Mouse (Mus musculus) lung, postnatal 36 days (tissue): ENCODE measurements at regions not wholly inside any gene's neighbourhood (a gene's known extent, or its start where the extent isn't known, plus 50 kb on each side); places are given as distances from the start of the nearest gene placed in this dataset.

Source experiments
- DNase-seq: peaks from one replicate; pipeline ENCODE4 v3.0.0; 2022; ENCODE audit warnings: mixed read lengths

DNA sequence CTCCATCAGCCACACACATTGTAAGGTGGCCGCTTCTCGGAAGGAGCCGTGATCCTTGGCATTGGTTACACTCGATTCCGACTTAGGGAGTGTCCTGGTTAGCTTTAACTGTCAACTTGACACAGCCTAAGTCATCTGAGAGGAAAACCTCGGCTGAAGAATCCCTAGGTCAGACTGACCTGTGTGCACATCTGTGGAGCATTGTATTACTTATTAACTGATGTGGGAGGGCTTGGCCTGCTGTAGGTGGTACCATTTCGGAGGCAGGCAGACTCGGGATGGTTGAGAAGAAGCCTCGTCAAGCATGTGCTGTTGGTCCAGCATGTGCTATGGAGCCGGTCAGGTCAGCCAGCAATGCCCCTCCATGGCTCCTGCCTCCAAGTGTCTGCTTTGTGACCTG, 211.0 kb downstream of the Gadd45g start:
- DNase-seq: no peak

DNA sequence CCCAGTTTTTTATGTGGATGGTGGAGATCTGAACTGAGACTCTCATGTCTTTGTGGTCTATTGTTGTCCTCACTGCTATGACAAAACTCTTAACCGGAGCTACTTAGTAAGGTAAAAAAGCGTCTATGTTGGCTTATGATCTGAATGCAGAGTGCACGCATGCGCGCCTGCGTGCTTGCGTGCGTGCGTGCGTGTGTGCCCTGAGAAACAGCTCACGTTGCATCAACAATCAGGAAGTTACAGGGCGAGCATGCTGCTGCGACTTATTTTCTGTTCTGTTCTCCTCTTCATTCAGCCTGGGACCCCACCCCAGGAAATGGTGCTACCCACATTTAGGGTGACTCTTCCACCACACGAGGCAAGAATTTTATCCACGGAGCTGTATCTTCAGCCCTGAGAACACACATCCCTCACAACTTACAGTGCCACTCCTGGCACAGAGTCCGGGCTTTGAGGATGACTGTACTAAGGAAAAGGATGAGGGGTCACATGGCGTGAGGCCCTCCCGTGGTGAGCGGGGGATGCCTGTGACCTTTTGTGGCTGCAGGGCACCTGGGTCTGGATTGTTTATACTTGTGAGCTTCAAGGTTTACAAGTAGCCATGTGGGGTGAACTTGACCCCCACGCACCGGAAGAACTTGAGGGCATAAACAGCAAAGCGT, 213.4 kb downstream of the Gadd45g start:
- no peak for DNase-seq

DNA sequence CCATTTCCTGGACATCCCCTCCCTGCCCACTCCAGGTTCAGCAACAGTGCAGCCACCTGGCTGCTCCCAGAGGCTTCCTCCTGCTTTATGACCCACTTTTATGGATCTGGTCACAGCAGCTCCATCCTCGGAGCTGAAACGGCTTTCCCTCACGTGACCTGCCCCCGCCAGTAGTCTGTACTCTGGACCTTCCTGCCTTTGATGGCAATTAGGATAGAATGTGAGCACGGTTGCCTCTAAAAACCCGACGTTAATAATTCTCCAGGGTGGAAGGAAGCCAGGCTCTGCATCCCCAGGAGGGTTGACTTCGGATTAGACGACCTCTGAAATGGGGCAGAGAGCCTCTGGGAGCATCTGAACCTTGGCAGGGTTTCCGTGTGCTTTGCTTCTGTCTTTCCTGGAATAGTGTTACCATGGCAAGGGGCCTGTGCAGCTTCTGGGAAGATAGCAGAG, 214.0 kb downstream of the Gadd45g start:
- no peak for DNase-seq

DNA sequence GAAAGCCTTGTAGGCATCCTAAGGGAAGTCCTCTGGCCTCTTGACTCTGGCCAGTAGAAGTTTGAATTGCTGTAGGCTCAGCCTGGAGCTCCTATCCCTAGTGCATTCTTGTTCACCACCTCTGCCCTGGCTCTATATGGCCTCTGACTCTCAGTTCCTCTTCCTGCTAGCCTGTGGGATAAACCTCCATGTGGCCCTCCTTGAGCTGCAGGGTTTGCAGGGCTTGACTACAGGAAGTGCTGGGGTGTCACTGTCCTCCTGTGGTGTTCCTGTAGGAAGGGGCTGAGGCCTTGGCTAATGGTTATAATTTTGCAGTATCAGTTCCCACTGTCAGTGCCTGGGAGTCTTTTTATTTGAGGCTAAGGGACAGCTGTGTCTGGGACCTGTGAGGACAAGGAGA, 215.0 kb downstream of the Gadd45g start:
- peak; percentile 43 for DNase-seq

DNA sequence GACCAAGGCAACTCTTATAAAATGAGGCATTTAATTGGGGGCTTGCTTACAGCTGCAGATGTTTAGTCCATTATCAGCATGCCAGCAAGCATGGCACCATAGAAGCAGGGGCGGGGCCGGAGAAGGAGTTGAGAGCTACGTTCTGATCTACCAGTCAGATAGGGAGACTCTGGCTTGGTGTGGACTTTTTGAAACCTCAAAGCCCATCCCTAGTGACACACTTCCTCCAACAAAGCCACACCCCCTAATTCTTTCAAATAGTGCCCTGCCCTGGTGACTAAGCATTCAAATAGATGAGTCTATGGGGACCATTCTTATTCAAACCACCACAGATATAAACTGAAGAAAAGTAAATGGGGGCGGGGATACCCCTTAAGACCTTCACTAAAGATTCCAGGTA, 215.4 kb downstream of the Gadd45g start:
- peak; percentile 58 for DNase-seq

DNA sequence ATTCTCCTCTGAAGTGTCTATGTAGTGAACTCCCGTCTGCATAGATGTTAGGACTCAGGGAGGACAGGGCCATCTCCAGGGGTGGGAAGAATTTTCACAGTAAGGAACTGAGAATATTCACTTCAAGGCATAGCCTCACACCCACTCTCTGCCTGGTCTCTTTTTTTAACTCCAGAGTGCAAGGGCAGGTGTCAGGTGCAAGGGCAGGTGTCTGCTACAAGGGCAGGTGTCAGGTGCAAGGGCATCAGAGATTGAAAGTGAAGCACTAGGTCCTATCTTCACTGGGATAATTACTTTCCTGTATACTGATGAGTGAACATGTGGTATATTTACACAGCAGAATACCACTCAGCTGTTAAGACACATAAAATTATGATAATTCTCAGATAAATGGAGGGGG, 216.1 kb downstream of the Gadd45g start:
- no peak for DNase-seq

DNA sequence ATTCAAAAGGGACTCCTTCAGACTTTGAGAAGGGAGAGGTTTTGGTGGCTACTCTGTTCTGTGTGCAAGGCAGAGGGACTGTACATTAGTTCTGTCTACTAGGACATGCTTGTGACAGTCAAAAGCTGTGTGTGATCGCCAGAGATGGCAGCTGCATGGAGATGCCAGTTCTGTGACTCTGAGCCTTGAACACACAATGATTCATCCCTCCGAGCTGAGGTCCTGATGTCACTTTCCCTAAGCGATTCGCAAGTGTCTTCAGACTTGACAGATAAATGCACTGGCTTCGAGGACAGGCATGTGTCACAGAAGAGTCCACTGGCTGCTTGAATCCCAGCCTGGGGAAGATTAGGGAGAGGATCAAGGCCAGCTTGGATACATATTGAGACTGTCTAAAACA, 218.8 kb downstream of the Gadd45g start:
- no peak for DNase-seq

DNA sequence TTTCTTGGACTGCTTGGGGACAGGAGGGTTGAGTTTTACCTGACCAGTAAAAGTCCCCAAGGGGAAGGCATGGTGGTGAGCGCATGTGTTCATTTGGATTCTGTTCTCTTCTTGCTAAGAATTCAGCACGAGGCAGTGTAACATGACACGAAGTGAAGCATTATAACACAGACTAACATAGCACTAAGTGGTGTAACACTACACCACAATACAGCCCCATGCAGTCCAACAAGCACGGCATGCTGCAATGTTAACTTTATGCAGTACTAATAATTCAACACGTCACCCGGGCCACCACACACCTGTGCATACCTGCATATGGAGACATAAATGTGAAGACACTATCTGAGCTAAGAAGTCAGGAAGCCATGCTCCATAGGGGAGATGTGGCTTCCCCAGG, 219.2 kb downstream of the Gadd45g start:
- DNase-seq: no peak

DNA sequence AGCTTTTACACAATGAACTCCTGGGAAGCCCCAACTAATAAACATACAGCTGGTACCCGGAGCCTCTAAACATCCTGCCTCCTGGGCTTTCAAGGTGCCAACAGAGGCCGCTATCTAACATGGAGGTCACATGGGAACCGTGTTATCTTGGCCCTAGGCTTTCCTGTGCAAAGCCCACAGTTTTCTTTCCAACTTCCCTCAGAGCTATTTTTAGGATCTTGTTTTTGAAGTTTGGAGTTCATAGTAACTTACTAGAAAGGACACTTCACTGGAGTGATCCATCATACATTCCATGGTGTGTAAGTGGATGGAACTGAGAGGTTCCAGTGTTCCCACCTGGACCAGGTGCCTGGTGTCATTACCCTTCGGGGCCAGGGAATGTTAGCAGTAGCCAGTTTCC, 220.6 kb downstream of the Gadd45g start:
- peak; percentile 46 for DNase-seq

DNA sequence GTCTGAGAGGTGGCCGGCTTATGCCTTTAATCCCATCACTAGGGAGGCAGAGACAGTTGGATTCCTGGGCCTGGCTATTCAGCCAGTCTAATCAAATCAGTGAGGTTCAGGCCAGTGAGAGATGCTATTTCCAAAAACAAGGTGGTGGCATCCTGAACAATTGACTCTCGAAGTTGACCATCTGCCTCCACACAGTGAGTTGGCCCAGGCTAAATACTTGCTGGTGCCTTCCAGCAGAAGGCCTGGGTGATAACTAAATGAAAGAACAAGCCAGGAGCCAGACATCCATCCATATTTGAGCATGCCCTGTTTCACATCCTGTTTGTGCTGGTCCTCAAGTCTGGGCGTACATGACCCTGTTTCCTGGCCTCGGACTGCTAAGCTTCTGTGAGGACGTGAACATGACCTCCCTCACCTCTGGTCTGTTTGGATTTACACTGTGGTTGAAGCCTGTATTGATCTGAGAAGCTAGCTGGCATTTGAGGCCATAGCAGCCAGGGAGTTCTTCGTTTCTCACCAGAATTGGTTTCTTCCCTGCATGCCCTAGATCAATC, 222.5 kb downstream of the Gadd45g start:
- peak; percentile 51 for DNase-seq

DNA sequence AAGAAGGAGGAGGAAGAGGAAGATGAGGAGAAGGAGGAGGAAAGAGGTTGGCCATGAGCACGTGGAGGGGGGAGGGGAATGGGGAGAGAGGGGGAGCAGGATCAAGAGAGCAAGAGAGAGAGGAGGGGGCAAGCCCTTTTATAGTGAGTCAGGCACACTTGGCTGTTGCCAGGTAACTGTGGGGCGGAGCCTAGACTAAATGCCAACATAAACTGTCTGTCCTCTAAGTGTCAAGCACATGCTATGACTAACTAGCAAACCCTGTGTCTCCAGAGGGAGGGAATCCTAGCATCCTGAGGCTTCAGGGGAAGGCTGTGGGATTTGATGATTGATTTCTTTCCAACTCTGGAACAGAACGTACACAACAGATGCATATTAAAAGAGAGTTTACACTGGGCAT, 223.2 kb downstream of the Gadd45g start:
- DNase-seq: peak; percentile 41

DNA sequence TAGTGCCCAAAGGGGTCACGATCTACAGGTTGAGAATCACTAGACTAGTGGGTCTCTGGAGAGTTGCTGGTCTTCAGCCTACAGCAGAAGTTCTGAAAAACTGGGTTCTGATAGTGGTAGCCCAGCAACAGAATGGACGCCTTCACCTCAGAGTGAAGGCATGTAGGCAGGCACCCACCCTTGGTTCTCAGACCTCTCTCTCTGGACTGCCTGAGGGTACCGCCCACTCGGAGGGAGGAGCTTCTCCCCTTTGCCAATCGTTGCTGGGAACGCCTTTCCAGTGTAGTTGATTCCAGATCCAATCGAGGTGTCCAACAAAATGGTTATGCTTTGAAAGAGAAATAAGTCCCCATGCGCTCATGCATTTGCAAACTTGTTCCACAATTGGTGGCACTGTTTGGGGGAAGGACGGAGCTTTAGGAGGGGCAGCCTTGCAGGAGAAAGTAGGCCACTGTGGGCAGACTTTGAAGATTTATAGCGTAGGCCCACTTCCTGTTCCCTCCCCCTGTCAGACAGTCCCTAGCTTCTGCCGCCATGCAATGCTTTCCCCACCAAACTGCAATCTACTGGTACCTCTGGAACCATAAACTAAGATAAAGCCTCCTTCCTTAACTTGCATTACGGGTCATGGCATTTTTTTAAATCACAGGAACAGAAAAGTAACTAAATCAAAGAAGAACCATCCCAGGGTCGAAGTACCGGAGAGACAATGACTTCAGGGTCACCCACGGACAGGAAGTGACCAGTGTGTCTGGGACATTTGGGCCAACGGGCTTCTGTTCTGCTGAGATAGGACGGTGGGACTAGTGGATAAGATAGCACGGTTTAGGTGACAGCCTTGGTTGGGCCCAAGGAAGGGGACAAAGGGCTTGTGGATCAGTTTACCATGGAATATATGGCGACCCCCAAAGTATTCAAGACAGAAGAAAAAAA, 224.5 kb downstream of the Gadd45g start:
- no peak for DNase-seq

DNA sequence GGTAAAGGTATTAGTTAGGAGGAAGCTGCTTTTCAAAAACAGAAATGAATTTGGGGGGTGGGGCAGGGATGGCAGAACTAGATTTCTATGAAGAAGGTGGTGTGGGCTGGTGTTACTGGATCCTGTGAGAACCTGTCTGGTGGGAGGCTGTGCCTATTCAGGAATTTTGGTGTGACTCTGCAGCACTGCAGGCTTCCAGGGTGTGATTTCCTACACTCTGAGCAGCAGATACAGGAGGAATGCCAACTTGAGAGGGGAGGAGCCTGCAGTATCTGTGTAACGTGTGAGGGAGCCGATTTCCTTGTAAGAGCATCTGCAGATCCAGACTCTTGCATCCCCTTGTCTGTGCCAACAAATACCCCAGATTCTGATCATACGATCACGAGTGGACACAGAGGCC, 231.1 kb downstream of the Gadd45g start:
- DNase-seq: no peak

DNA sequence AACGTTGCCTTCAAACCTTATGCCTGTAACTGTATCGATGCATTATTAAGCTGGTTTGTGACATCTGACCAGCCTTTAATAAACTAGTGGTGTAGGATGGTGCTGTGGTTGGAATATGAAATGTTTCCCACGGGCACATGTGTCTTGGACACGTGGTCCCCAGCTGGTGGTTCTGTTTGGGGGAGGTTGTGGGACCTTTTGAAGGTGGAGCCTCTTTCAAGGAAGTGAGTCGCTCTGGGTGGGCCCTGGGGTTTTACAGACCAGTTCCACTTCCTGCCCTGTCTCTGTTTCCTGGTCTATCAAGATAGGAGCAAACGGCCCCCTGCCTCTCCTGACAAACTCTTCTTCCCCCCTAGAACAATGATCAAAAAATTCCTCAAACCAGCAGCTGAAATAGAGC, 232.1 kb downstream of the Gadd45g start:
- DNase-seq: peak; percentile 64

DNA sequence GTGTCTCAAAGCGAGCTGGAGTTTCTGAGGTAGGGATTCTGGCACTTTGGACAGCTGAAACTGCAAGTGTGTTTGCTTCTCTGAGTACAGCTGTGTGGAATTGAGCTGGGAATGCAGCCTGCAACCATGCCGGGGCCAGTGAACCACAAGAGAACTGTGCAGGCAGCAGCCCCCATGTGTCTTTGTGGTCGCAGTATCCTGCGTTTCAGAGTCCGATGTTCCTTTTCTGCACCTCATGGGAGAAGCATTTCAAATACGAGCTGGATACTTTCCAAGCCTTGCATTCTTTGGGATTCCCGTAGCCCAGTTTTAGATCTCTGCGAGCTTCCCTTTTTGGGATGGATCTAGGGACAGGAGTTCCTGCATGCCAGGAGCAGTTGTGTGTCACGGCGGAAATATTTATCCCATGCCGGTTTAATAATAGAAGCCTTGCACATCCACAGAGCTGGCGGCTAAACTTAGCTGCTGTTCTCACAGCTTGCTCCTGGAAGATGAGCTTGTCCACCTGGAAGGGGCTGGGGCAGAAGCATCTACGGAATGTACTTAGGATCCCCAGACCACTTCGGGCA, 233.3 kb downstream of the Gadd45g start:
- peak; percentile 35 for DNase-seq

DNA sequence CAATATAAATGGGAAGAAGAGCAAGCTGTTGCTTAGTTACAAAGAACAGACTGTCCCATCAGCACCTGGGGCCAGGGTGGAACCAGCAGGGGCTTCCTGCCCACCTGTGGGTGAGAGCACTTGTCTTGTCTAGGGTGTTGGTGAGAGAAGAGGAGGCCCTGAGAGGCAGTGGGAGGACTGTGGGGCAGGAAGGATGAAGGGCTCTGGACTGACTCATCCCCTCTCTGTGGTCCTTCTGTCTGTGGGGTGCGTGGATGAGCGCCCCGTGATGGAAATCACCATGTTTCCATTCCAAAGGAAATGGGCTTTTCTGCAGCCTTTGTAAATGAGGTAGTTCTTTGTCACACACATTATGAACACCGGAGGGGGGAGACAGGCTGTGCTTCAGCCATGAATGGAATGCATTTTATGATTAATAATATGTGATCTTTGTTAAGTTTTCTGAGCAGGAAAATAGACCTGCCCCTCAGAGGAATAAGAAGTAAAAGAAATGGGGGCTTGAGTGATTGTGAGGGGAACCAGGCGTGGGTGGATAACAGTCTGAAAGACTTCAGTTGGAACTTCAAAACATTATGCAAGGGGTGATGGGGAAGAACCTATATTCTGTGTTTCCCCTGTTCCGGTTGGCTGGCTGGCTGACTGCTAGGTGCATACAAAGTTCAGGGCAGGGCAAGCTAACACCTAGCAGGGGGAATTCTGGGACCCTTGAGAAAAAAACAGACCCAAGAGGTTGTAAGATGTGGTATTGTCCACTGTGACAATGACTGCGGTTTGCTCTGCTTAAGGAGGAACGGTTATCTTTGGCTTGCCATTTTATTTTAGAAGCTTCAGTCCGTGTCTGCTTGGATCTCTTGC, 237.3 kb downstream of the Gadd45g start:
- DNase-seq: peak; percentile 53

DNA sequence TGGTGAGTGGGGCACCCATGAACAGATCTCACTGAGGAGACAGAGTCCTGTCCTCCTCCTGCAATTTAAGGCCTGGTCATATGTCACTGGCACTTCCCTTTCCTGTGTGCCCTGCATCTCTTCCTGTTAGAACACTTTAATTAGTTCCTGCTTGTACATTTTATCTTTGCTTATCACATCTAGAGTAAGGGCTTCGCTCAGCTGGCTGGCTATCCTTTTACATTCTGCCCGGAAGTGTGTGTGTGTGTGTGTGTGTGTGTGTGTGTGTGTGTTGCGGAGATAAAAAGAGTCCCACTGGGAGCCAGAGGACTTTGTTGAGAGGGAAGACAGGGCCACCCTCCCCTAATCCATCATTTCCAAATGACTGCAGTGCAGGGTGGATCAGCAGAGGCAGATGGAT, 238.6 kb downstream of the Gadd45g start:
- peak; percentile 70 for DNase-seq

DNA sequence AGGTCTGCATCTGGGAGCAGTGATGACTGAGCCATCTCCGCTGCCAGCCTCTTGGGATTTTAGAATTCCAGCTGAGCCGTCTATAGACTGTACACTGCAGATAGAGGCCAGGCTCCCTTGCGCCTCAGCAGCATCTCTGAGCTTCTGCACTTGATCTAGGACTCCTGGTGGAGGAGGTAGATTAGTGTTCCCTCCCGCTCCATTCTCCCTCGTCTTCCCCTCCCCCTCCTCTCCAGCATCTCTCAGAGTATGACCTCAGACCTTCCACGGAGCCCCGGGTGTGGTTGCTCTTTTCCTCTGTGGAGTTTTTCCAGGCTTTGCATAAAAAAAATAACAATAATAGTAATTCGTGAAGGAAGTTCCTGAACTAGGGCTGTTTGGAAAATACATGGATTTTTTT, 241.8 kb downstream of the Gadd45g start:
- DNase-seq: no peak

DNA sequence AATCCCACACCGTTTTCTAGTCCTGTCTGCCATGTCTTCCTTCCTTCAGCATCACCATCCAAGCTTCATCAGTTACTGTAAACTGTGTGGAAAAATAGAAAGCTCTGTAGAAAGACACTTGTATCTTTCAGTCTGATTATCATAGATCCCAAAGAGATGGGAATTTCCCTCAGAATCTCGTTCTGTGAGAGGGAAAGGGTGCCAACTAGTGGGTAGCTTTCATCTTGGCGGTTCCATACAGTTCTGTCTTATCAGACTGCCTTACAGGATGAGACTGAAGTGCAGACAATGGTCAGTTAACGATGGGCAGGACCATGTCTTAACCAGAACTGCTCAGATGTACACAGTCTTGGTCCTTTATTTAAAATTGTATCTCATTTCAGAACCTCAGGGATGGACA, 243.9 kb downstream of the Gadd45g start:
- no peak for DNase-seq

DNA sequence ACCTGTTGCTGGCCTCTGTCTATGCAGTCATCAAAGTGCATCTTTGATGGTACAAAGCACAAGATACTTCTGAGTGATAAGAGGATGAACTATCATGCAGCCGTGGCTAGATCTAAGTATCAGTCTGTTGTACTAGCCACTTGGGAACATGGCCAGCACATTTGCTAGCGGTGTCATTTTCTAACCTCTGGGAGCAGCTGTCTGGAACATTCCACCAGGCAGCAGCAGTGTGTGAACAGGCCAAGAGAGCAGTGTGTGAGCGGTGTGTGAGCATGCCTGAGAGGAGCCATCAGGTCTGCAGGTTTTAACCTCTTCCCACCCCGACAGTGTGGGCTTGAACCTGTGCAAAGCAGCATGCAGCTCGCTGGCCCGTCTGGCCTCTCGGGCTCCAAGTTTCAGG, 248.3 kb downstream of the Gadd45g start:
- DNase-seq: no peak

DNA sequence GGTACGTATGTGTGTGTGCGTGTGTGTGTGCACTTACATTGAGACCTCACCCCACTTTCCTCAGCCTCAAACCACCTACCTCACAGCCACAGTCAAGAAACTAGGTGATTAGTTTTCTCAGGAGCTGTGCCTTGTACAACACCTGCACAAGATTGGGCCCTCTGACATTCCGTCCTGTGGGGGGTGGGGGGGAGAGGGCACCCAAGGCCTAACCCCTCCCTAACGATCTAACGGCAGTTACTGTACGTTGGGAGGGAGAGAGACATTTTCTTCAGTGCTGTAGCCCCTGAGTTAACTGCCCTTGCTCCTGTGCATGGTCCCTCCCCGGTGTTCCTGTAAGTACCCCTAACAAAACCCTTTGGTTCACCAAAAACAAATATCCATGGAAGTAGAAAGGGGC, 250.0 kb downstream of the Gadd45g start:
- no peak for DNase-seq

DNA sequence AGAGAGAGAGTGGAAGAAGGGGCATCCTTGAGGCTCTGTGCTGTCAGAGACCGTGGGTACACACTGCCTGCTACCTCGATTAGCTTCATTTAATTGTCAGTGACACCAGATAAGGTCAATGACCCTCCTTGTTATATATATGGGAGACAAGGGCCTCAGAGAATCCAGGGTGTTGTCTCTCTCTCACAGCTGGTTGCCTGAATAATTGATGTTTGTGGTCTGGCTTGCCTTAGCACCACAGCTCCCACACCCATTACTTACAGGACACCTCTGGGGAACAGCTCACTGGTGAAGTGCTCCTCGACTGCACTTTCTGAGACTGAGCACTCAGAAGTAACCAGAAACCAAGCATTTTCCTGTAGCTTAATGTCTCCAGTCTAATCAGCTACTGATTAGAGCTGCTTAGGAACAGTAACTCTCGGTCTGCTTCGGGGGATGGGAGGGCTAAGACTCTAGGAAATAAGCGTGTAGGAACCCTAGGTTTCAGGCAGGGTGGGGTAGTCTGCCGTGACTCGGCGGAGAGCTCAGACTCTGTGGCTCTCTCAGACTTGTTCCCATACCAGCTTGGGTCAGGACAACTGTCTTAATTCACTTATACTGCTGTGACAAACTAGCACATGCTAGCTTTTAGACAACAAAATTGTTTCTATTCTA, 259.6 kb downstream of the Gadd45g start:
- DNase-seq: no peak
